Mouse (Mus musculus) small intestine, adult 2 months (tissue): ENCODE data around the gene Daam1. TPM values are rescaled to one million over a fixed set of nuclear protein-coding genes. Genes with fewer than 3 reads are reported as not detected.

Source experiments
- H3K27ac ChIP-seq: fragments of 200-500 bp; 2 replicates; pipeline ENCODE4 v1.5.1; 2012; ENCODE audit warnings: low read depth, low read length, control low read depth, inconsistent platforms; ENCODE audit not compliant: insufficient read depth
- H3K27me3 ChIP-seq: fragments of 200-500 bp; 2 replicates; pipeline ENCODE4 v1.6.1; 2012; ENCODE audit warnings: mild to moderate bottlenecking, moderate library complexity, low read length, inconsistent platforms; ENCODE audit not compliant: control insufficient read depth, insufficient read depth
- H3K36me3 ChIP-seq: fragments of 200-500 bp; 2 replicates; pipeline ENCODE4 v1.6.1; 2012; ENCODE audit warnings: mild to moderate bottlenecking, low read length, control low read depth, inconsistent platforms; ENCODE audit not compliant: control insufficient read depth, insufficient read depth
- H3K4me1 ChIP-seq: fragments of 200-500 bp; 2 replicates; pipeline ENCODE4 v1.6.1; 2012; ENCODE audit warnings: low read length, inconsistent platforms, mixed read lengths; ENCODE audit not compliant: control insufficient read depth, insufficient read depth, insufficient read length
- H3K4me3 ChIP-seq: fragments of 200-500 bp; 2 replicates; pipeline ENCODE4 v1.5.1; 2012; ENCODE audit warnings: low read depth, mild to moderate bottlenecking, control low read depth, inconsistent platforms, low read length, moderate library complexity
- CTCF ChIP-seq: fragments of 200-500 bp; IDR thresholded peaks from 2 replicates; pipeline ENCODE4 v1.5.1; 2012; ENCODE audit warnings: low read depth, mild to moderate bottlenecking, control low read depth, inconsistent platforms, low read length, moderate library complexity, mixed read lengths; ENCODE audit not compliant: insufficient replicate concordance, insufficient read length; ENCODE audit errors: extremely low read depth
- POLR2A ChIP-seq: fragments of 200-500 bp; IDR thresholded peaks from 2 replicates; pipeline ENCODE4 v1.6.1; 2012; ENCODE audit warnings: low read depth, mild to moderate bottlenecking, control low read depth, inconsistent platforms, low read length, moderate library complexity
- WGBS: fragments of 180-500 bp; shearing (Covaris S2); methylation state at CpG from one replicate; pipeline ENCODE4 v1.1.7; 2018; 5-methylcytosine and 5-hydroxymethylcytosine counted together
- polyA plus RNA-seq: library from polyadenylated mRNA; depleted of rRNA; stranded (reverse); fragments of >200 nt; gene quantifications from 2 replicates; pipeline ENCODE4 v1.2.3, GENCODE M21; 2012

Daam1 gene
- polyA plus RNA-seq, 1 experiment = 2.4 TPM

- no peak overlapping the region for H3K4me3 ChIP-seq
- H3K27me3 ChIP-seq = no peaks in the 10 kb centered on the region
- H3K36me3 ChIP-seq = no peaks in the 10 kb centered on the region
- H3K4me1 ChIP-seq = no peaks in the 10 kb centered on the region
- no peak for TF ChIP-seq CTCF
- no peak overlapping the region for H3K27ac ChIP-seq
- WGBS = 93% methylated on average over 5 of the region's 5 CpGs
Observed at GRCm38 (mm10) chr12:72023572-72023971, 192.7 kb downstream of the Daam1 start.

GRCm38 (mm10) chr12:72025275-72025795 lies 194.5 kb downstream of the Daam1 start:
- H3K36me3 ChIP-seq = no peaks in the 10 kb centered on the region
- TF ChIP-seq CTCF = no peak
- TF ChIP-seq POLR2A = no peak
- H3K4me1 ChIP-seq = no peaks in the 10 kb centered on the region
- no peak overlapping the region for H3K4me3 ChIP-seq
- no peak overlapping the region for H3K27ac ChIP-seq
- WGBS = 62% methylated on average over 6 of the region's 6 CpGs
- H3K27me3 ChIP-seq = no peaks in the 10 kb centered on the region

GRCm38 (mm10) chr12:72031171-72031570 lies 200.3 kb downstream of the Daam1 start:
- TF ChIP-seq POLR2A (no peak), CTCF (no peak)
- Histone ChIP-seq H3K4me1 (no peaks in the 10 kb centered on the region), H3K4me3 (no peak overlapping the region), H3K27ac (no peak overlapping the region), H3K36me3 (no peaks in the 10 kb centered on the region), H3K27me3 (no peaks in the 10 kb centered on the region)
- WGBS = 91% methylated on average over 5 of the region's 5 CpGs

GRCm38 (mm10) chr12:72031794-72032193 lies 200.9 kb downstream of the Daam1 start:
- H3K27ac ChIP-seq = no peak overlapping the region
- TF ChIP-seq CTCF (no peak), POLR2A (no peak)
- no peaks in the 10 kb centered on the region for H3K27me3 ChIP-seq
- H3K4me3 ChIP-seq = no peak overlapping the region
- 84% methylated on average over 6 of the region's 6 CpGs for WGBS
- no peaks in the 10 kb centered on the region for H3K4me1 ChIP-seq
- no peaks in the 10 kb centered on the region for H3K36me3 ChIP-seq

DNA sequence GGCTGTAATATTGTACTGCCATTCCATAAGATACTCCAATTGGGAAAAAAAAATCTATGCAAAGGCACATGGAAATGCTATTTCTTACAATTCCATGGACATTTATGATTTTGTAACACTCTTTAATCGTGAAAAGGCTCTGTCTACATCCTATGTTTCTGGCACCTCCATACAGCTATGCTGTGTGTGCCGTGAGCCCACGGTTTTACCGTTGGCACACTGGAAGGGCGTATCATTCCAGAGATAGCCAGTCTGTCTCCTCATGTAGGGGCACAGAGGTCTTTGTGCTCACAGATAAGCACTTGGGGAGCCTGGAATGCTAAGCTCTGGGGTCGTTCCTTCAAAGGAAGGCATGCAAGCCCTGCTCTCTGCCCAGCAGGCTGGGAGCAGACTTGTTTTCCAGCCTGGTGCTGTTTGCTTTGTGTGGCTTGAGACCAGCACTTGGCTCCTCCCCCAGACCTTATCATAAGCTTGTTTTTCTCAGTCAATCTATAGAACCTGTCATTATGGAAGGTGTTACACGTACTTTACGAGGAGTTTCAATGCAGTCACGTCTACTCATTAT lies 205.3 kb downstream of the Daam1 start:
- WGBS = 34% methylated on average over 9 of the region's 9 CpGs
- TF ChIP-seq CTCF = no peak
- TF ChIP-seq POLR2A = no peak
- Histone ChIP-seq H3K27ac (no peak overlapping the region), H3K4me3 (no peak overlapping the region), H3K27me3 (no peaks in the 10 kb centered on the region), H3K36me3 (no peaks in the 10 kb centered on the region), H3K4me1 (no peaks in the 10 kb centered on the region)

DNA sequence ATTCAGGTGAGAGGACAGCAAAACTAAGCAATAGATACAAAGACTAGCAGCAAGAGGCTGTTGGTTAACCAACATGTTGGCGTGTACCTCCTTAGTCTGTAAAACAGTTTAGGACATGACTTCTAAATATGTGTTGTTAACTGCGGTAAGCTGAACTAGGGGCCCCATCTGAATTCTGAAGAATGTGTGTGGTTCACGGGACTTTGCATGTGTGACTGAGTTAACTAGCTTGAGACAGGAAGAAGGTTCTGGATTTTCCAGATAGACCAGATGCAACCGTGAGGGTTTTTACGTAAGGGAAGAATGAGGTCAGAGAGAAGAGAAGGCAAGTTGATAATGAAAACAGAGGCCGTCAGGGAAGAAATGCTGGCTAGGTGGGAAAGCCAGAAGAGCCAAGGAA lies 206.2 kb downstream of the Daam1 start:
- Histone ChIP-seq H3K27ac (no peak overlapping the region), H3K4me1 (no peaks in the 10 kb centered on the region), H3K4me3 (no peak overlapping the region), H3K36me3 (no peaks in the 10 kb centered on the region), H3K27me3 (no peaks in the 10 kb centered on the region)
- WGBS = 85% methylated on average over 6 of the region's 6 CpGs
- TF ChIP-seq CTCF (no peak), POLR2A (no peak)

DNA sequence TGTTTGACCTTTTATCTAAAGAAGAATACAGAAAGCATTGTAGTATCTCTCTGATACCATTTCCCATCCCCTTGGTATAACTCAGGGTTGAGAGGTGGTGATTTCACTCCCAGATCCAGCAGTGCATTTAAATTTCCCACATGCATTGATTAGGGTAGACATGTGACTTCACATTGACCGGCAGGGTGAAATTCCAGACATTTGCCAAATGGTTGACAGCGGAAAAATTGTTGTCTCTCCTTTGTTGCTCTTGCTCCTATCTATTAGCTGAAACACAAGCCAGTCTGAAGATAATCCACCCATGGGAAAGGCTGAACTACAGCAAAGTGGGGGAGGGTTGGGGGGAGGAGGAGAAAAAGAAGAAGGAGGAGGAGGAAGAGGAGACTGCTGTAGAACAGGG lies 208.0 kb downstream of the Daam1 start:
- Histone ChIP-seq H3K27me3 (no peaks in the 10 kb centered on the region), H3K4me1 (no peaks in the 10 kb centered on the region), H3K27ac (no peak overlapping the region), H3K4me3 (no peak overlapping the region), H3K36me3 (no peaks in the 10 kb centered on the region)
- 68% methylated on average over 2 of the region's 2 CpGs for WGBS
- TF ChIP-seq POLR2A = no peak
- TF ChIP-seq CTCF = no peak
